Mouse (Mus musculus): ENCODE results near the gene Zfp36. TPM values are rescaled to one million over a fixed set of nuclear protein-coding genes. Genes with fewer than 3 reads are reported as not detected.

Zfp36 gene
- polyA plus RNA-seq, 1 experiment from 2014 or later: 26.1 TPM

GRCm38 (mm10) chr7:28338108-28338998 is 41.7 kb downstream of the Zfp36 start, which contains the start of gene Supt5:
Supt5 (minus strand) TSS chr7:28338746.
- H3K36me3 ChIP-seq (ENCODE audit: control insufficient read depth, insufficient read depth, low read length): no peaks in the 10 kb centered on the region
- peak within 1 kb of the TSS; percentile 90 for H3K4me2 ChIP-seq (ENCODE audit: low read depth, low read length)
- WGBS: under 1% methylated on average over 77 of the region's 77 CpGs
- peak within 1 kb of the TSS; percentile 98 for H3K9ac ChIP-seq (ENCODE audit: low read length)
- peak; percentile 99 for ATAC-seq (ENCODE audit: insufficient read depth, low FRiP score)
- H3K27me3 ChIP-seq (ENCODE audit: control insufficient read depth, insufficient read depth, low read length): no peaks in the 10 kb centered on the region
- H3K4me1 ChIP-seq (ENCODE audit: control insufficient read depth, insufficient read depth, low read length): peaks cover 10% of the 10 kb centered on the region
- peak within 1 kb of the TSS; percentile 99 for H3K4me3 ChIP-seq (replicated peaks; ENCODE audit: low read length)
- peak within 1 kb of the TSS; percentile 90 for H3K27ac ChIP-seq (ENCODE audit: low read length)
- no peaks in the 10 kb centered on the region for H3K9me3 ChIP-seq (replicated peaks; ENCODE audit: control insufficient read depth, low read length)

GRCm38 (mm10) chr7:28335471-28335870 is 44.6 kb downstream of the Zfp36 start:
- Histone ChIP-seq H3K27ac (ENCODE audit: low read length) (no peak overlapping the region), H3K4me1 (ENCODE audit: control insufficient read depth, insufficient read depth, low read length) (peaks cover 10% of the 10 kb centered on the region), H3K4me2 (ENCODE audit: low read depth, low read length) (no peak overlapping the region), H3K36me3 (ENCODE audit: control insufficient read depth, insufficient read depth, low read length) (peaks cover under 1% of the 10 kb centered on the region; the same call in 1 of the 2 replicates), H3K9ac (ENCODE audit: low read length) (no peak overlapping the region), H3K27me3 (ENCODE audit: control insufficient read depth, insufficient read depth, low read length) (no peaks in the 10 kb centered on the region), H3K4me3 (replicated peaks; ENCODE audit: low read length) (no peak overlapping the region), H3K9me3 (replicated peaks; ENCODE audit: control insufficient read depth, low read length) (no peaks in the 10 kb centered on the region)
- ATAC-seq (ENCODE audit: insufficient read depth, low FRiP score): no peak
- 82% methylated on average over 2 of the region's 2 CpGs for WGBS

GRCm38 (mm10) chr7:28334534-28334933 is 45.5 kb downstream of the Zfp36 start:
- no peak overlapping the region for H3K4me2 ChIP-seq (ENCODE audit: low read depth, low read length)
- ATAC-seq (ENCODE audit: insufficient read depth, low FRiP score): no peak
- peaks cover 6% of the 10 kb centered on the region; the same call in 1 of the 2 replicates for H3K36me3 ChIP-seq (ENCODE audit: control insufficient read depth, insufficient read depth, low read length)
- 83% methylated on average over 4 of the region's 4 CpGs for WGBS
- H3K9ac ChIP-seq (ENCODE audit: low read length): no peak overlapping the region
- H3K4me3 ChIP-seq (replicated peaks; ENCODE audit: low read length): no peak overlapping the region
- no peaks in the 10 kb centered on the region for H3K27me3 ChIP-seq (ENCODE audit: control insufficient read depth, insufficient read depth, low read length)
- no peak overlapping the region for H3K27ac ChIP-seq (ENCODE audit: low read length)
- H3K9me3 ChIP-seq (replicated peaks; ENCODE audit: control insufficient read depth, low read length): no peaks in the 10 kb centered on the region
- peaks cover 10% of the 10 kb centered on the region for H3K4me1 ChIP-seq (ENCODE audit: control insufficient read depth, insufficient read depth, low read length)

- 90% methylated on average over 2 of the region's 2 CpGs for WGBS
- H3K27ac ChIP-seq (ENCODE audit: low read length): no peak overlapping the region
- H3K4me2 ChIP-seq (ENCODE audit: low read depth, low read length): no peak overlapping the region
- no peaks in the 10 kb centered on the region for H3K27me3 ChIP-seq (ENCODE audit: control insufficient read depth, insufficient read depth, low read length)
- no peak for ATAC-seq (ENCODE audit: insufficient read depth, low FRiP score)
- no peak overlapping the region for H3K9ac ChIP-seq (ENCODE audit: low read length)
- H3K9me3 ChIP-seq (replicated peaks; ENCODE audit: control insufficient read depth, low read length): no peaks in the 10 kb centered on the region
- peaks cover 34% of the 10 kb centered on the region for H3K36me3 ChIP-seq (ENCODE audit: control insufficient read depth, insufficient read depth, low read length)
- H3K4me1 ChIP-seq (ENCODE audit: control insufficient read depth, insufficient read depth, low read length): no peaks in the 10 kb centered on the region
- H3K4me3 ChIP-seq (replicated peaks; ENCODE audit: low read length): no peak overlapping the region
Observed at GRCm38 (mm10) chr7:28328260-28328659, 51.8 kb downstream of the Zfp36 start.

Other genes with a start within 250 kb of the Zfp36 start
- 60.0 and 86.3 TPM in 2 replicates for gene Fbl, start 210.5 kb downstream of the Zfp36 start, polyA plus RNA-seq (2015; fragmentation: Nextera tagmentation; extraction: Ambion mirVana)
- 6.2 and 7.0 TPM in 2 replicates for gene Dyrk1b, start 200.8 kb downstream of the Zfp36 start, polyA plus RNA-seq (2015; fragmentation: Nextera tagmentation; extraction: Ambion mirVana)
- 1.1 and 1.2 TPM in 2 replicates for gene Eid2, start 112.4 kb downstream of the Zfp36 start, polyA plus RNA-seq (2015; fragmentation: Nextera tagmentation; extraction: Ambion mirVana)
- 5.9 and 7.9 TPM in 2 replicates for gene Eid2b, start 102.5 kb downstream of the Zfp36 start, polyA plus RNA-seq (2015; fragmentation: Nextera tagmentation; extraction: Ambion mirVana)
- 0.14 TPM in 1 of 2 replicates, not detected in the other for gene Selenov, start 89.1 kb downstream of the Zfp36 start, polyA plus RNA-seq (2015; fragmentation: Nextera tagmentation; extraction: Ambion mirVana)
- gene Dll3, start 78.0 kb downstream of the Zfp36 start, polyA plus RNA-seq (2015; fragmentation: Nextera tagmentation; extraction: Ambion mirVana): 1.3 TPM in 2 replicates
- 113 and 116 TPM in 2 replicates for gene Timm50, start 68.2 kb downstream of the Zfp36 start, polyA plus RNA-seq (2015; fragmentation: Nextera tagmentation; extraction: Ambion mirVana)
- 85.7 and 86.7 TPM in 2 replicates for gene Supt5, start 41.5 kb downstream of the Zfp36 start, polyA plus RNA-seq (2015; fragmentation: Nextera tagmentation; extraction: Ambion mirVana)
- 800 and 962 TPM in 2 replicates for gene Rps16, start 29.6 kb downstream of the Zfp36 start, polyA plus RNA-seq (2015; fragmentation: Nextera tagmentation; extraction: Ambion mirVana)
- gene Plekhg2, start 7.7 kb downstream of the Zfp36 start, polyA plus RNA-seq (2015; fragmentation: Nextera tagmentation; extraction: Ambion mirVana): 49.9 and 50.7 TPM in 2 replicates
- 38.7 and 41.2 TPM in 2 replicates for gene Med29, start 12.5 kb upstream of the Zfp36 start, polyA plus RNA-seq (2015; fragmentation: Nextera tagmentation; extraction: Ambion mirVana)
- 84.3 and 88.5 TPM in 2 replicates for gene Paf1, start 12.7 kb upstream of the Zfp36 start, polyA plus RNA-seq (2015; fragmentation: Nextera tagmentation; extraction: Ambion mirVana)
- gene Gmfg, start 57.2 kb upstream of the Zfp36 start, polyA plus RNA-seq (2015; fragmentation: Nextera tagmentation; extraction: Ambion mirVana): 17.7 and 19.2 TPM in 2 replicates
- gene Lrfn1, start 71.7 kb upstream of the Zfp36 start, polyA plus RNA-seq (2015; fragmentation: Nextera tagmentation; extraction: Ambion mirVana): 1.0 and 1.7 TPM in 2 replicates
- gene Ifnl2, start 130.2 kb upstream of the Zfp36 start, polyA plus RNA-seq (2015; fragmentation: Nextera tagmentation; extraction: Ambion mirVana): not detected in 2 replicates
- not detected in 2 replicates for gene Ifnl3, start 142.6 kb upstream of the Zfp36 start, polyA plus RNA-seq (2015; fragmentation: Nextera tagmentation; extraction: Ambion mirVana)
- 124 and 215 TPM in 2 replicates for gene Sycn, start 160.6 kb upstream of the Zfp36 start, polyA plus RNA-seq (2015; fragmentation: Nextera tagmentation; extraction: Ambion mirVana)
- gene Nccrp1, start 167.0 kb upstream of the Zfp36 start, polyA plus RNA-seq (2015; fragmentation: Nextera tagmentation; extraction: Ambion mirVana): 19.7 and 34.8 TPM in 2 replicates
- gene Samd4b, start 217.9 kb upstream of the Zfp36 start, polyA plus RNA-seq (2015; fragmentation: Nextera tagmentation; extraction: Ambion mirVana): 10.9 and 11.2 TPM in 2 replicates
- 54.8 and 64.4 TPM in 2 replicates for gene Pak4, start 217.9 kb upstream of the Zfp36 start, polyA plus RNA-seq (2015; fragmentation: Nextera tagmentation; extraction: Ambion mirVana)

All from stomach, embryonic 16.5 days (tissue).